Comparison of ENCODE assay signal across 17 mouse cellular contexts in genomic region chr6:86905500-86905899, GRCm38 (mm10). TPM values are rescaled to one million over a fixed set of nuclear protein-coding genes. Genes with fewer than 3 reads are reported as not detected.
DNase-seq lines count a peak whose midpoint lies in the region.
"Had no signal": no experiment of that assay in that cellular context is flagged by ENCODE, and none has a peak within 500 bp of the region (broad histone marks: within the 10 kb centered on the region; RNA-seq: fewer than 3 reads in every experiment).

No protein-coding gene starts in this region.

- H3K36me3 ChIP-seq in heart, embryonic 10.5 days = peaks cover 2% of the 10 kb centered on the region; the same call in 1 of the 2 replicates
- H3K36me3 ChIP-seq: forebrain, embryonic 12.5 days; neural tube, embryonic 12.5 days; stomach, embryonic 15.5 days had no signal

- peaks cover 2% of the 10 kb centered on the region; the same call in 1 of the 2 replicates for H3K4me1 ChIP-seq in heart, embryonic 10.5 days
- H3K4me1 ChIP-seq: forebrain, embryonic 12.5 days; neural tube, embryonic 12.5 days; stomach, embryonic 15.5 days had no signal

- H3K9me3 ChIP-seq in heart, embryonic 10.5 days = no peaks in the 10 kb centered on the region
- H3K9me3 ChIP-seq: forebrain, embryonic 12.5 days; midbrain, embryonic 10.5 days; neural tube, embryonic 12.5 days; stomach, embryonic 15.5 days had no signal

- H3K27ac ChIP-seq in heart, embryonic 10.5 days = no peak overlapping the region
- H3K27ac ChIP-seq: forebrain, embryonic 12.5 days; midbrain, embryonic 10.5 days; neural tube, embryonic 12.5 days; stomach, embryonic 15.5 days had no signal

- H3K27me3 ChIP-seq in heart, embryonic 10.5 days (ENCODE audit: insufficient read depth, poor library complexity, severe bottlenecking) = no peaks in the 10 kb centered on the region
- H3K27me3 ChIP-seq: forebrain, embryonic 12.5 days; neural tube, embryonic 12.5 days; stomach, embryonic 15.5 days had no signal

- WGBS in heart, embryonic 10.5 days = 85% methylated on average over 2 of the region's 2 CpGs

- DNase-seq in heart, adult 18-20 months = peak; percentile 56 to 57
- DNase-seq in heart, embryonic 10.5 days (ENCODE audit: low spot score) = no peak
- peak; percentile 37 to 47 for DNase-seq in kidney, adult 8-10 months
- no peak for DNase-seq in kidney, postnatal 10 days
- peak; percentile 71 for DNase-seq in NIH3T3 (ENCODE audit: low read depth)
- peak; percentile 34 for DNase-seq in fibroblast of lung, adult 2 months (ENCODE audit: low read depth)
- no peak for DNase-seq in spleen, postnatal 14 days (ENCODE audit: low spot score in 2 of 2)
- DNase-seq: cerebellum, postnatal 10 days; layer of hippocampus, postnatal 36 days; lung, embryonic 14.5 days; lung, postnatal 4 days; spleen, adult 18-20 months; thymus, adult 2 months had no signal

- H3K4me3 ChIP-seq in heart, embryonic 10.5 days = no peak overlapping the region
- H3K4me3 ChIP-seq: forebrain, embryonic 12.5 days; midbrain, embryonic 10.5 days; neural tube, embryonic 12.5 days; stomach, embryonic 15.5 days had no signal

RNA-seq across cellular contexts. Expression of gene Aak1, which starts 56.2 kb away (rescaled TPM):
- 10 to 100 TPM; 81.2 to 83.4 TPM for total RNA-seq in heart, adult 18-20 months (2021)
- 19.4 and 24.3 TPM in 2 replicates for polyA plus RNA-seq in heart, embryonic 10.5 days (2016; fragmentation: Nextera tagmentation; extraction: Ambion mirVana)

Comparison
In these comparisons a context has a peak if more than half of its experiments do, and no peak if none do; other contexts are left out.
1. DNase-seq: peak in heart, adult 18-20 months (2 of 2), kidney, adult 8-10 months (2 of 2), NIH3T3 (single experiment) and fibroblast of lung, adult 2 months (single experiment); none in heart, embryonic 10.5 days (single experiment), kidney, postnatal 10 days (single experiment) and spleen, postnatal 14 days (0 of 2).